Mouse (Mus musculus) thymus, postnatal 0 days (tissue): ENCODE data around the gene Dlx3. TPM values are rescaled to one million over a fixed set of nuclear protein-coding genes. Genes with fewer than 3 reads are reported as not detected.

Experiments
- DNase-seq: peaks from one replicate; pipeline ENCODE4 v3.0.0-alpha.2; 2015; ENCODE audit warnings: low spot score
- polyA plus RNA-seq: library from polyadenylated mRNA; unstranded; fragments of >200 nt; fragmentation: Nextera tagmentation; extraction: Ambion mirVana; gene quantifications from 2 replicates; pipeline ENCODE4 v1.2.1, GENCODE M21; 2015

Dlx3 gene
- polyA plus RNA-seq, 1 experiment from 2014 or later = 0.33 TPM

GRCm38 (mm10) chr11:95088286-95088685 lies 31.6 kb upstream of the Dlx3 start:
- DNase-seq = no peak

GRCm38 (mm10) chr11:95088857-95089779 lies 30.8 kb upstream of the Dlx3 start:
- no peak for DNase-seq

- DNase-seq = no peak
These were observed 26.8 kb upstream of the Dlx3 start for GRCm38 (mm10) chr11:95093077-95093476.

- no peak for DNase-seq
These were observed 24.3 kb upstream of the Dlx3 start for GRCm38 (mm10) chr11:95095596-95095995.

- DNase-seq = no peak
These were observed 23.1 kb upstream of the Dlx3 start for GRCm38 (mm10) chr11:95096608-95097373.

- no peak for DNase-seq
These were observed 22.0 kb upstream of the Dlx3 start for GRCm38 (mm10) chr11:95097889-95098288.

- DNase-seq = no peak
These were observed 21.4 kb upstream of the Dlx3 start for GRCm38 (mm10) chr11:95098346-95099095.

GRCm38 (mm10) chr11:95100393-95100792 lies 19.5 kb upstream of the Dlx3 start:
- DNase-seq = no peak

GRCm38 (mm10) chr11:95101071-95101788 lies 18.7 kb upstream of the Dlx3 start:
- DNase-seq = no peak

GRCm38 (mm10) chr11:95102161-95102904 lies 17.6 kb upstream of the Dlx3 start:
- no peak for DNase-seq

GRCm38 (mm10) chr11:95104266-95104665 lies 15.7 kb upstream of the Dlx3 start:
- no peak for DNase-seq

GRCm38 (mm10) chr11:95105274-95105874 lies 14.5 kb upstream of the Dlx3 start:
- DNase-seq = no peak

- peak; percentile 59 for DNase-seq
These were observed 13.3 kb upstream of the Dlx3 start for GRCm38 (mm10) chr11:95106440-95107236.

- no peak for DNase-seq
These were observed 10.9 kb upstream of the Dlx3 start for GRCm38 (mm10) chr11:95109000-95109399.

- DNase-seq = no peak
These were observed 9.8 kb upstream of the Dlx3 start for GRCm38 (mm10) chr11:95110081-95110480.

- peak; percentile 76 for DNase-seq
These were observed 2.9 kb upstream of the Dlx3 start for GRCm38 (mm10) chr11:95117030-95117429.

- DNase-seq = peak; percentile 74
These were observed 1.4 kb upstream of the Dlx3 start for GRCm38 (mm10) chr11:95118505-95118904.

GRCm38 (mm10) chr11:95120633-95121020 lies 708 bp downstream of the Dlx3 start:
- DNase-seq = no peak
